Mouse (Mus musculus): Measurements from ENCODE around the gene Rab13. TPM values are rescaled to one million over a fixed set of nuclear protein-coding genes. Genes with fewer than 3 reads are reported as not detected.

The Rab13 gene
- 41.5 and 43.6 TPM in 2 replicates for polyA plus RNA-seq (2015; fragmentation: Nextera tagmentation; extraction: Ambion mirVana)

GRCm38 (mm10) chr3:90213377-90213866 is at the start of gene Rab13, which contains the start of gene Rps27:
Rab13 (plus strand) TSS chr3:90213695.
Rps27 (minus strand) TSS chr3:90213651.
- no peaks in the 10 kb centered on the region for H3K9me3 ChIP-seq (ENCODE audit: control insufficient read depth, low read length)
- H3K4me2 ChIP-seq (ENCODE audit: low read depth, low read length), result peak within 1 kb of the TSS; percentile 89
- H3K36me3 ChIP-seq (ENCODE audit: control insufficient read depth, insufficient read depth, low read length), result peaks cover 24% of the 10 kb centered on the region
- H3K4me1 ChIP-seq (replicated peaks; ENCODE audit: control insufficient read depth, insufficient read depth, low read length), result peaks cover 20% of the 10 kb centered on the region
- under 1% methylated on average over 42 of the region's 42 CpGs for whole genome bisulfite sequencing
- H3K4me3 ChIP-seq (ENCODE audit: low read length), result peak within 1 kb of the TSS; percentile 58
- H3K9ac ChIP-seq (ENCODE audit: low read length), result peak within 1 kb of the TSS; percentile 74
- no peaks in the 10 kb centered on the region for H3K27me3 ChIP-seq (ENCODE audit: control insufficient read depth, insufficient read depth, low read depth, low read length)
- peak within 1 kb of the TSS; percentile 56 for H3K27ac ChIP-seq (ENCODE audit: low read length)
- peak; percentile 96 for ATAC-seq (ENCODE audit: low read depth)

DNA sequence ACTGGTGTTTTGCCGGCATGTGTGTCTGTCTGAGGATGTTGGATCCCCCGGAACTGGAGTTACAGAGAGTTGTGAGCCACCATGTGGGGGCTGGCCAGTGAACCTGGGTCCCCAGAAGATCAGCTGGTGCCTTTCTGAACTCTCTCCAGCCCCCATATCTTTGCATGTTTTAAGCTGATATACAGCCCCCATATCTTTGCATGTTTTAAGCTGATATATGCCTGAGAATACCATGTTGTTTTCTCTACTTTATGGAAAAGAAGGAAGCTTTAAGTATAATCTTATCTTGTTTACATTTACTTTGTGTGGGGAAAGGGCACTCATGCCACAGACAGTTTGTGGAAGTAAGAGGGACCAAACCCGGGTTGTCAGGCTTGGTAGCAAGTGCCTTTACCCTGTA is 33.9 kb upstream of the Rab13 start:
- H3K4me1 ChIP-seq (replicated peaks; ENCODE audit: control insufficient read depth, insufficient read depth, low read length), result no peaks in the 10 kb centered on the region
- no peak overlapping the region for H3K4me2 ChIP-seq (ENCODE audit: low read depth, low read length)
- H3K9ac ChIP-seq (ENCODE audit: low read length), result no peak overlapping the region
- no peak overlapping the region for H3K27ac ChIP-seq (ENCODE audit: low read length)
- no peaks in the 10 kb centered on the region for H3K36me3 ChIP-seq (ENCODE audit: control insufficient read depth, insufficient read depth, low read length)
- ATAC-seq (ENCODE audit: low read depth), result no peak
- no peaks in the 10 kb centered on the region for H3K9me3 ChIP-seq (ENCODE audit: control insufficient read depth, low read length)
- H3K4me3 ChIP-seq (ENCODE audit: low read length), result no peak overlapping the region
- 50% methylated on average over 3 of the region's 3 CpGs for WGBS
- H3K27me3 ChIP-seq (ENCODE audit: control insufficient read depth, insufficient read depth, low read depth, low read length), result no peaks in the 10 kb centered on the region

GRCm38 (mm10) chr3:90183581-90183980 is 29.9 kb upstream of the Rab13 start:
- 50% methylated on average over 3 of the region's 3 CpGs for WGBS

DNA sequence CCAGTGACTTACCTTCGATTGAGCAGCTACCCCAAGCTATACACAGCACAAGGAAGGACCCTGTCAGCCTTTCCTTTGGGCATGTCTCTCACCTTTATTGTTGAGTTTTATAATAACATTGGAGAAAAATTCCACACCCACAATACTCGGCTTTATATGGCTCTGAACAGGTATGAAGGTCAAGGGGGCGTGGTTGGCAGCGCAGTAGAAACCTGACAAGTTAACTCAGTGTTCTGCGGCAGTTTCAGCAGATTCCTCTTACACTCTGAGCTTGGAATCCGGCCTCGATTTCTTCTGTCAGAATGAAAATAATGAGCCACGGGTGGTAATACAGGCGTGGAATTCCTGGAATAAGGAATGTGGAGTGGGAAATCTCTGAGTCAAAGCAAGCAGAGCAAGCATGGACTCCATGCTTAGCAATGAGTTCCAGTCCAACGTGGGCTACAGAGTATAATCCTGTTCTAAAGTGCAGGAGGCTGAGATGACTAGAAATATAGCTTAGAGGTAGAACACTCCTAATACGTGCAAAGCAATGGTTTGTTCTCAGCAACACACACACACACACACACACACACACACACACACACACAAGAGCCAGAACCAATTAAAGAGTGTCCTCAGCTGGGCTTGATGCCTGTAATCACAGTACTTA is 22.5 kb upstream of the Rab13 start:
- Histone ChIP-seq H3K27me3 (ENCODE audit: control insufficient read depth, insufficient read depth, low read depth, low read length) (no peaks in the 10 kb centered on the region), H3K27ac (ENCODE audit: low read length) (no peak overlapping the region), H3K36me3 (ENCODE audit: control insufficient read depth, insufficient read depth, low read length) (no peaks in the 10 kb centered on the region), H3K9ac (ENCODE audit: low read length) (no peak overlapping the region), H3K4me2 (ENCODE audit: low read depth, low read length) (no peak overlapping the region), H3K4me1 (replicated peaks; ENCODE audit: control insufficient read depth, insufficient read depth, low read length) (no peaks in the 10 kb centered on the region), H3K4me3 (ENCODE audit: low read length) (no peak overlapping the region), H3K9me3 (ENCODE audit: control insufficient read depth, low read length) (no peaks in the 10 kb centered on the region)
- WGBS, result 63% methylated on average over 11 of the region's 11 CpGs
- ATAC-seq (ENCODE audit: low read depth), result no peak

More at GRCm38 (mm10) chr3:90183581-90183980, 29.9 kb upstream of the Rab13 start:
- Histone ChIP-seq H3K9me3 (ENCODE audit: control insufficient read depth, low read length) (no peaks in the 10 kb centered on the region), H3K4me2 (ENCODE audit: low read depth, low read length) (no peak overlapping the region), H3K36me3 (ENCODE audit: control insufficient read depth, insufficient read depth, low read length) (no peaks in the 10 kb centered on the region), H3K4me1 (replicated peaks; ENCODE audit: control insufficient read depth, insufficient read depth, low read length) (no peaks in the 10 kb centered on the region), H3K27me3 (ENCODE audit: control insufficient read depth, insufficient read depth, low read depth, low read length) (no peaks in the 10 kb centered on the region), H3K27ac (ENCODE audit: low read length) (no peak overlapping the region), H3K4me3 (ENCODE audit: low read length) (no peak overlapping the region), H3K9ac (ENCODE audit: low read length) (no peak overlapping the region)
- ATAC-seq (ENCODE audit: low read depth), result no peak

GRCm38 (mm10) chr3:90194759-90195158 is 18.7 kb upstream of the Rab13 start:
- Histone ChIP-seq H3K9me3 (ENCODE audit: control insufficient read depth, low read length) (no peaks in the 10 kb centered on the region), H3K27me3 (ENCODE audit: control insufficient read depth, insufficient read depth, low read depth, low read length) (no peaks in the 10 kb centered on the region), H3K9ac (ENCODE audit: low read length) (no peak overlapping the region), H3K4me3 (ENCODE audit: low read length) (no peak overlapping the region), H3K4me2 (ENCODE audit: low read depth, low read length) (no peak overlapping the region), H3K36me3 (ENCODE audit: control insufficient read depth, insufficient read depth, low read length) (no peaks in the 10 kb centered on the region), H3K27ac (ENCODE audit: low read length) (no peak overlapping the region), H3K4me1 (replicated peaks; ENCODE audit: control insufficient read depth, insufficient read depth, low read length) (no peaks in the 10 kb centered on the region)
- no peak for ATAC-seq (ENCODE audit: low read depth)
- whole genome bisulfite sequencing, result 51% methylated on average over 4 of the region's 4 CpGs

DNA sequence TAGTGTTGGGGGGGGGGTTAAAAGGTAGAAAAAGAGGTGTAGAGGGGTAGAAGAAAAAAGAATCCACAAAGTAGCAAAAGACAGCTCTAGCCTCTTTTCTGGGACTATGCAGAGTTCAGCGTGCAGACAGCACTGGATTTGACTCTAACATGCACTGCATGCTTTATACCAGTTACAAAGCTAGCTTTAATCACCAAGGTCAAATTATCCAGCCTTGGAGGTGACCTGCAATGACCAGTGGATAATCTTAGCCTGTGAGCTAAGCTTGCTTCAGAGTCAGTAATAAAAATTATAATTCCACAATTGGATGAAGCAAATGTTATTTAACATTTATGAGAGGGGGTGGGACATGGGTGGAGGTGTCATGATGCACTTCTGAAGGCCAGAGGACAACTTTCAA is 17.9 kb upstream of the Rab13 start:
- Histone ChIP-seq H3K27ac (ENCODE audit: low read length) (no peak overlapping the region), H3K9me3 (ENCODE audit: control insufficient read depth, low read length) (no peaks in the 10 kb centered on the region), H3K4me1 (replicated peaks; ENCODE audit: control insufficient read depth, insufficient read depth, low read length) (no peaks in the 10 kb centered on the region), H3K36me3 (ENCODE audit: control insufficient read depth, insufficient read depth, low read length) (no peaks in the 10 kb centered on the region), H3K9ac (ENCODE audit: low read length) (no peak overlapping the region), H3K4me3 (ENCODE audit: low read length) (no peak overlapping the region), H3K27me3 (ENCODE audit: control insufficient read depth, insufficient read depth, low read depth, low read length) (no peaks in the 10 kb centered on the region), H3K4me2 (ENCODE audit: low read depth, low read length) (no peak overlapping the region)
- WGBS, result 71% methylated on average over 1 of the region's 1 CpGs
- ATAC-seq (ENCODE audit: low read depth), result no peak

- Histone ChIP-seq H3K4me3 (ENCODE audit: low read length) (no peak overlapping the region), H3K27ac (ENCODE audit: low read length) (no peak overlapping the region), H3K4me2 (ENCODE audit: low read depth, low read length) (no peak overlapping the region), H3K9ac (ENCODE audit: low read length) (no peak overlapping the region), H3K36me3 (ENCODE audit: control insufficient read depth, insufficient read depth, low read length) (no peaks in the 10 kb centered on the region), H3K27me3 (ENCODE audit: control insufficient read depth, insufficient read depth, low read depth, low read length) (no peaks in the 10 kb centered on the region), H3K4me1 (replicated peaks; ENCODE audit: control insufficient read depth, insufficient read depth, low read length) (no peaks in the 10 kb centered on the region), H3K9me3 (ENCODE audit: control insufficient read depth, low read length) (no peaks in the 10 kb centered on the region)
- 82% methylated on average over 1 of the region's 1 CpGs for WGBS
- ATAC-seq (ENCODE audit: low read depth), result no peak
Observed at GRCm38 (mm10) chr3:90197548-90197947, 15.9 kb upstream of the Rab13 start.

DNA sequence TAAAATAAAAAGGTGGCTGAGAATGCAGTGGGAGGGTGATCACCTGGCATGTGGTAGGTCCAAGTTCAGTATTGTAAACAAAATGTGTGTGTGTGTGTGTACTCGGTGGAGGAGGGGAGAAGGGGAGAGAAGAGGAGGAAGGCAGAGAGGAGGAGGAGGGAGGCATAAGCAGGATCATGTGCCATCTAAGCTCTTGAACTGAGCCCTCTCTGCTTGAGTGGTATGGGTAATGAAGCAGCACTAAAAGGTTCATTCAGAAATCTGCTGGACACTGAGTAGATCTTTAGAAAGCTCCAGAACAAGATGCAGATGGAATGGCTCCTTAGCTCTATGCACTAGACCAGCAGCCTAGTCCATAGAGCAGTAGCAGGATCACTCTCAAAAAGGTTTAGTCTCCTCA is 10.6 kb upstream of the Rab13 start:
- Histone ChIP-seq H3K9me3 (ENCODE audit: control insufficient read depth, low read length) (no peaks in the 10 kb centered on the region), H3K4me2 (ENCODE audit: low read depth, low read length) (no peak overlapping the region), H3K4me1 (replicated peaks; ENCODE audit: control insufficient read depth, insufficient read depth, low read length) (no peaks in the 10 kb centered on the region), H3K9ac (ENCODE audit: low read length) (no peak overlapping the region), H3K27me3 (ENCODE audit: control insufficient read depth, insufficient read depth, low read depth, low read length) (no peaks in the 10 kb centered on the region), H3K4me3 (ENCODE audit: low read length) (no peak overlapping the region), H3K27ac (ENCODE audit: low read length) (no peak overlapping the region), H3K36me3 (ENCODE audit: control insufficient read depth, insufficient read depth, low read length) (peaks cover 4% of the 10 kb centered on the region; the same call in 1 of the 2 replicates)
- no peak for ATAC-seq (ENCODE audit: low read depth)
- 43% methylated on average over 1 of the region's 1 CpGs for WGBS

- Histone ChIP-seq H3K4me3 (ENCODE audit: low read length) (no peak overlapping the region), H3K4me1 (replicated peaks; ENCODE audit: control insufficient read depth, insufficient read depth, low read length) (no peaks in the 10 kb centered on the region), H3K36me3 (ENCODE audit: control insufficient read depth, insufficient read depth, low read length) (peaks cover 9% of the 10 kb centered on the region), H3K27ac (ENCODE audit: low read length) (no peak overlapping the region), H3K9me3 (ENCODE audit: control insufficient read depth, low read length) (no peaks in the 10 kb centered on the region), H3K9ac (ENCODE audit: low read length) (no peak overlapping the region), H3K27me3 (ENCODE audit: control insufficient read depth, insufficient read depth, low read depth, low read length) (no peaks in the 10 kb centered on the region), H3K4me2 (ENCODE audit: low read depth, low read length) (no peak overlapping the region)
- ATAC-seq (ENCODE audit: low read depth), result no peak
- WGBS, result 62% methylated on average over 5 of the region's 5 CpGs
Observed at GRCm38 (mm10) chr3:90203619-90204018, 9.9 kb upstream of the Rab13 start.
